Mouse (Mus musculus) cerebral cortex, adult 2 months (tissue): Measurements from ENCODE around the gene Itga2.

Experiments
- WGBS: fragments of 180-500 bp; shearing (Covaris S2); methylation state at CpG from one replicate; pipeline ENCODE4 v1.1.7; 2018; 5-methylcytosine and 5-hydroxymethylcytosine counted together

Gene Itga2

DNA sequence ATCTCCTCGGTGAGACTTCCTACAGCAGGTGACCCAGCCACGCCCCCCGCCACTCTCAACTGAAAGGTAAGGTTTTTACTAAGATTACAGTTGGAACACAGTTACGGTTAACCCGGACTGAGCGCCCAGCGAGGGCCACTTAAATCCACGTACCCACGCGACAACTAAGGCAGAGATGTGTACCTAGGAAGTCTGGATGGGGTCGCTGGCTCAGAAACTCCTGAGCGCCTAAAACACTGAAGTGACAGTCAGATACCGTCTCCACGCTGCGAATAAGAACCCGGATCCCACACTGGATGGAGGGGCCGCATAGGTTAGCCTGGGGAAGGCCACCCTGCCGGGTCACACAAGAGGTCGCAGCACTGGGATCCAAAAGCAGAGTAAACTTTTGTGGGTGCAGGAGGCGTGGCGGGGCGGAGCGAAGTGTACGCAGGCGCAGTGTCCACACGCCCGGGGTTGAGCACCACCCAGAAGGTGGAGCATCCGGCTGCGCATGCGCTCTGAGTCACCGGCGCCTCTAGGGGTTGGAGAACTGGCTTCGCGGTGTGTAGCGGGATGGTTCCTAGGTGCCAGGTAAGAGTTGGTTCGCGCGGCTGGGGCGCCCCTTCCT lies 114.0 kb downstream of the Itga2 start, which contains the start of gene Mocs2:
Gene Mocs2 (plus strand): TSS at position 486 of the 610 bp plus-strand sequence.
- WGBS = under 1% methylated on average over 39 of the region's 39 CpGs

- WGBS = 74% methylated on average over 5 of the region's 5 CpGs
Observed at GRCm38 (mm10) chr13:114809624-114810210, 122.2 kb downstream of the Itga2 start.

DNA sequence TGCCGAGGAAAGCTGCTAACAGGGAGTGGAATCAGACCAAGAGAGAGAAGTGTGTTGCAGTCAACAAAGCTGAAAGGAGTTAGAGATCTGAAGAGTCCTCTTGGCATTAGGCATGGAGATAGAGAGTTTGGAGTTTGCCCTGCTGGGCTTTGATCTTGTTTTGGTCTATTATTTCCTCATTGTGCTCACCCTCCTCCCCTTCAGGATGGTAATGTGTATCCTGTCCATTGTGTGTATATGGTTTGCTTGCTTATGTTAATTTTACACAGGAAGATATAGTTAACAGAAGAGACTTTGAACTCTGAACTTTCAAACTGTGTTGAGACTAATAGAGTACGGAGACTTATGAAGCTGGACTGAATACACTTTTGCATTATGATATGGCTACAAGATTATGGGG lies 128.9 kb downstream of the Itga2 start:
- WGBS = 86% methylated on average over 2 of the region's 2 CpGs

DNA sequence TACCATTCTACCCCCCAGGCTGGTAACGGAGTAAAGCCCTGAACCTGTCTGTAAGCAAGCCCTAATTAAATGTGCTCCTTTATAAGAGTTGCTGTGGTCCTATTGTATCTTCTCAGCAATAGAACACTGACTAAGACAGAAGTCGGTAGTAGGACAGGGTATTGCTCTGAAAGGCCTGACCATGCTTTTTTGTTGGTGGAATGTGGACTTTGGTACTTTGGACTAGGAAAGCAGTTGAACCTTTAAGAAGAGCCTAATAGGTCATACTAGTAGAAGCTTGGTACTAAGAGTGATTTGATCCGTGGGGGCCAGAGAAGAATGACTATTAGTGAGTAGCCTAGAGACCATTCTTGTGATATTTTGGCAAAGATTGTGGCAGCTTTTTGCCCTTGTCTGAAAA lies 130.0 kb downstream of the Itga2 start:
- 77% methylated on average over 3 of the region's 3 CpGs for WGBS

DNA sequence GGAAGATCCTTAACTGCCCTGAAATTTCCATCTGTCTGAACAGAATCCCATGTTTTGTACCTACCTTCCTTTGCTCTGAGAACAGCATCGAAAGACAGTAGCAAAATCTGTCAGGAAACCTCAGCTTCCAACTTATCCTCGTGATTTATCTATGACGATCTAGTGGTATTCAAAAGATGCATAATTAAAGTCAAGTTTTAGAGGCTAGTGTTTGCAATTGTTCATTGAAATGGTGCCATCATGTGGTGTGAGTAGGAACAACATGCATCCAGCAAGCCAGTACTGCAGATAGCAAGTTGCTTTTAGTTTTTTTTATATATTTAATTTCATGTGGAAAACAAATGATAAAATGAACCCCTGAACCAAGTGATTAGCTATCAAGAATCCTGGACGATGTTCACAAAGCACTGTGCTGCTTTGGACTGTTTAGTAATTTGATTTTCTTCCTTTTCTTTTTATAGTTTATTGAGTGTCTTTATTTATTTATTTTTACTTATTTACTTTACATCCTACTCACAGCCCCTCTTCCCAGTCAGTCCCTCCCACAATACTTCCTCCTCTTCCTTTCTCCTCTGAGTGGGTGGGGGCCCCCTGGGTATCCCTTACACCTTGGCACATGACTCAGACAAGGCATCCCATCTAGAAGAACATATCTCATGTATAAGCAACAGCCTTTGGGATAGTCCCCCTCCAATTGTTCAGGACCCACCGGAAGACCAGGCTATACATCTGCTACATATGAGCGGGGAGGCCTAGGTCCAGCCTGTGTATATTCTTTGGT lies 138.5 kb downstream of the Itga2 start:
- WGBS = 32% methylated on average over 6 of the region's 6 CpGs

GRCm38 (mm10) chr13:114791511-114791910 lies 140.4 kb downstream of the Itga2 start:
- 96% methylated on average over 1 of the region's 1 CpGs for WGBS
